Mouse (Mus musculus) ES-Bruce4 (cell line): ENCODE measurements around the gene Hist1h4f. TPM values are rescaled to one million over a fixed set of nuclear protein-coding genes. Genes with fewer than 3 reads are reported as not detected.
"Not testable (repeated sequence)": the region's sequence is repeated elsewhere in the genome, so short reads cannot be mapped to it uniquely, and the experiment has no call there.

Source experiments
- H3K27ac ChIP-seq: 2 replicates; pipeline ENCODE4 v1.5.1; 2012; ENCODE audit warnings: low read length, inconsistent platforms; ENCODE audit not compliant: insufficient read depth
- H3K27me3 ChIP-seq: 2 replicates; pipeline ENCODE4 v1.6.1; 2012; ENCODE audit warnings: mild to moderate bottlenecking, low read length, inconsistent platforms; ENCODE audit not compliant: control insufficient read depth, poor library complexity, insufficient read depth, severe bottlenecking
- H3K36me3 ChIP-seq: 2 replicates; pipeline ENCODE4 v1.6.1; 2012; ENCODE audit warnings: inconsistent platforms, mild to moderate bottlenecking, low read length, moderate library complexity; ENCODE audit not compliant: control insufficient read depth, poor library complexity, insufficient read depth, severe bottlenecking
- H3K4me1 ChIP-seq: one replicate; pipeline ENCODE4 v1.8.1; 2011; ENCODE audit warnings: low read length; ENCODE audit not compliant: control insufficient read depth, insufficient read depth
- H3K4me3 ChIP-seq: 2 replicates; pipeline ENCODE4 v1.5.1; 2011; ENCODE audit warnings: low read depth, mild to moderate bottlenecking, low read length
- H3K9ac ChIP-seq: 2 replicates; pipeline ENCODE4 v1.6.1; 2012; ENCODE audit warnings: low read depth, mild to moderate bottlenecking, inconsistent platforms; ENCODE audit not compliant: poor library complexity, severe bottlenecking
- H3K9me3 ChIP-seq: replicated peaks from 2 replicates; pipeline ENCODE4 v1.6.1; 2012; ENCODE audit warnings: mild to moderate bottlenecking, low read length, inconsistent platforms; ENCODE audit not compliant: control insufficient read depth, poor library complexity, insufficient read depth, severe bottlenecking
- CTCF ChIP-seq: IDR thresholded peaks from one replicate; pipeline ENCODE4 v1.8.1; 2011; ENCODE audit warnings: low read depth, low read length
- EP300 ChIP-seq: IDR thresholded peaks from 2 replicates; pipeline ENCODE4 v1.6.1; 2011; ENCODE audit warnings: low read depth, low read length; ENCODE audit not compliant: insufficient read depth
- POLR2A ChIP-seq: IDR thresholded peaks from one replicate; pipeline ENCODE4 v1.8.1; 2011; ENCODE audit warnings: low read length; ENCODE audit not compliant: insufficient read depth
- polyA plus RNA-seq: library from polyadenylated mRNA; stranded (reverse); fragments of >200 nt; gene quantifications from 2 replicates; pipeline ENCODE4 v1.2.4, GENCODE M21; 2011; ENCODE audit warnings: low read depth; ENCODE audit not compliant: missing spikeins, insufficient read depth, insufficient read length

Hist1h4f gene
- polyA plus RNA-seq, 1 experiment: 24.1 TPM

GRCm38 (mm10) chr13:23572218-23573033 is 21.0 kb upstream of the Hist1h4f start:
- no peak overlapping the region for H3K4me3 ChIP-seq
- H3K27me3 ChIP-seq: no peaks in the 10 kb centered on the region
- no peaks in the 10 kb centered on the region for H3K36me3 ChIP-seq
- H3K4me1 ChIP-seq: no peaks in the 10 kb centered on the region
- no peaks in the 10 kb centered on the region for H3K9me3 ChIP-seq
- H3K9ac ChIP-seq: peak overlapping the region; percentile 96
- TF ChIP-seq CTCF (no peak), EP300 (no peak), POLR2A (no peak)
- peak overlapping the region; percentile 44 for H3K27ac ChIP-seq

- H3K36me3 ChIP-seq, H3K27me3 ChIP-seq: not testable (repeated sequence)
- peak; percentile 95 for TF ChIP-seq POLR2A
Measured at GRCm38 (mm10) chr13:23571504-23572217, 20.2 kb upstream of the Hist1h4f start.

DNA sequence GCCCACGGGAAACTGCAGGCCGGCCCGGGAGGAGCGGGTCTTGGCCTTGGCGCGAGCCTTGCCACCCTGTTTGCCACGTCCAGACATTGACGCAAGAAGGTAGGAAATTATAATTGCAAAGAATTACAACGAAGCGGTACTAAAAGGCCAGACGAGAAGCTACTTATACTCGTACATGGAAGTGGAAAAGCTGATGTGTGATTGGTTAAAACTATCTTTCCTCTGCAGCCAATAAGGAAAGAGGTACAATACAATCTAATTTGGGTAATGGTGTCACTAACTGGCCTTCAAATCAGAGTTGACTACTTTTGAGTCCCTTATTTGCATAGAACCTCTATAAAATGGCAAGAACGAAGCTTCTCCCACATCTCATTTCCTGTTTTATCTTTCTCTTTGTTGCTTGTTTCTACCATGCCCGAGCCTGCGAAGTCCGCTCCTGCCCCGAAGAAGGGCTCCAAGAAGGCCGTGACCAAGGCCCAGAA is 19.6 kb upstream of the Hist1h4f start, which contains the start of the genes Hist1h2ae and Hist1h2bg:
Gene Hist1h2ae (minus strand): TSS at position 199 of the 482 bp plus-strand sequence.
Gene Hist1h2bg (plus strand): TSS at position 375 of the 482 bp plus-strand sequence.
- Histone ChIP-seq H3K36me3 (no peaks in the 10 kb centered on the region), H3K9ac (peak within 1 kb of the TSS; percentile 96), H3K4me1 (no peaks in the 10 kb centered on the region), H3K9me3 (no peaks in the 10 kb centered on the region), H3K27me3 (no peaks in the 10 kb centered on the region), H3K4me3 (peak within 1 kb of the TSS; percentile 78), H3K27ac (peak within 1 kb of the TSS; percentile 93)
- no peak for TF ChIP-seq CTCF

More at GRCm38 (mm10) chr13:23571504-23572217, 20.2 kb upstream of the Hist1h4f start:
- H3K27ac ChIP-seq: peak overlapping the region; percentile 86
- peak overlapping the region; percentile 78 for H3K4me3 ChIP-seq
- H3K9ac ChIP-seq: peak overlapping the region; percentile 96
- H3K9me3 ChIP-seq, H3K4me1 ChIP-seq: not testable (repeated sequence)

- Histone ChIP-seq H3K9ac (peak overlapping the region; percentile 87), H3K4me3 (peak overlapping the region; percentile 60), H3K27ac (peak overlapping the region; percentile 93)
- not testable (repeated sequence) for H3K4me1 ChIP-seq, H3K27me3 ChIP-seq, H3K36me3 ChIP-seq, H3K9me3 ChIP-seq
- peak; percentile 57 for TF ChIP-seq POLR2A
Measured at GRCm38 (mm10) chr13:23570261-23571021, 19.0 kb upstream of the Hist1h4f start.

- Histone ChIP-seq H3K27me3 (no peaks in the 10 kb centered on the region), H3K9ac (0 out of 2 replicates have a peak overlapping the region, but pooled peaks have one; percentile 97), H3K4me3 (no peak overlapping the region), H3K9me3 (no peaks in the 10 kb centered on the region), H3K36me3 (no peaks in the 10 kb centered on the region), H3K27ac (no peak overlapping the region), H3K4me1 (no peaks in the 10 kb centered on the region)
- TF ChIP-seq EP300 (no peak), POLR2A (no peak), CTCF (no peak)
Measured at GRCm38 (mm10) chr13:23564482-23564881, 13.0 kb upstream of the Hist1h4f start.
